Mouse (Mus musculus) activated CD4-positive, CD25-positive, alpha-beta regulatory T cell, adult 4 months (primary cell): Measurements from ENCODE around the gene Cbx5. TPM values are rescaled to one million over a fixed set of nuclear protein-coding genes. Genes with fewer than 3 reads are reported as not detected.
A peak's percentile ranks its signal among the peaks of the same experiment; 100 is the strongest.
"Not testable (repeated sequence)": the region's sequence is repeated elsewhere in the genome, so short reads cannot be mapped to it uniquely, and the experiment has no call there.

ENCODE experiments used
- ATAC-seq: one replicate; pipeline ENCODE4 v1.8.0; 2017
- polyA plus RNA-seq, 2 experiments: library from polyadenylated mRNA; unstranded; fragments of 100-300 nt; shearing (Covaris generic); gene quantifications; one replicate each; pipeline ENCODE4 v1.2.1; 2017

Gene Cbx5
- polyA plus RNA-seq, result 10 to 100 TPM; 30.9 to 34.2 TPM

DNA sequence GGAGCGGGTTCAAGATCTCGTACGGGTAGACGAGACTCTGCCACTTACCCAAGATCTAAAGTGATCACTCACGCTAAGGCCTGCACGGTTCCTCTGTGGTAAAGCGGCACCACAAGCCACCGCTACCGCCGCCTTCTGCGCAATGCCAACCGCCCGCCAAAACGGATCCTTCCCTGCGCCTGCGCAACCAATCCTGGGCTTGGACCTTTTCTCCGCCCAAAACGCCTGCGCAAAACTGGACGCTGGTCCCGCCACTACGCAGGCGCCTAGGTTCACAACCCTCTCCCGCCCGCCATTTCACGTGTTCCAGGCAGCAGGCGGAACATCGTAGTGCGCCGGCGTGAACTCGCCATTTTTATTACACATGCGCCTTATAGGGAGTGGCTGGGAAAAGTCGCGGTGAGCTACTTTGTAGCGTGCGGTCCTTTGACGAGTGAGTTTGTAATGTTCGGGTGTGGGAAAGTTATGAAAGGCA lies at the start of gene Cbx5:
Gene Cbx5, minus strand, starts transcription at position 132 of the 475 bp plus-strand sequence.
- ATAC-seq, result peak; percentile 47

DNA sequence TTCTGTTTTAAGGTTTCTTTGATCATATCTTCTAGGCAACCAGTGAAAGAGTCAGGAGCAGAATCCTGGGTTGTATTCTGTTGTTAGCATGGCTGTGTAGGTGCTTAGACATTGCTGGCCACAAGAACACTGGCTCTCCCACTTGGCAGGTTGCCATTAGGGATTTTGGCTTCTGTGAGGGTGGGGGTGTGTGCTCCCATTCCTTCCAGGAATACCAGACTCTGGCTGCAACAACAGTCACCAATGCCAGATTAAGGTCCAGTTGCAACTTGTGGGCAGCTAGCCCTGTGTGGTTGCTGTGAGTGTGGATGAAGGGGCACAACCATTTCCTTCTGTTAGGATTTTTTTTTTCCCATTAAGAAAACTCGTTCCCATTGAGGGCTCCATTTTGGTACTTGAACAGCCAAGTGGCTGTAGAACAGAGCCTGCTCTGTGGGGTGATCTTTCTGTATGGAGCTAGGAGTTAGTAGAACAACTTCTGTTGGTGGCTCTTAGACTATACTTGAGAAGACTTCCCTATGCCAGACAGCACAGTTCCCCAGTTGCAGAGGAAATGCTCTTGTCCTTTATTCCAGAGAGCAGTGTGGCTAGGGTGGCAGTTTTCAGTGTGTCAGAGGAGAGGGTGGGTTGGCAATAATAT lies 46.3 kb upstream of the Cbx5 start:
- no peak for ATAC-seq

DNA sequence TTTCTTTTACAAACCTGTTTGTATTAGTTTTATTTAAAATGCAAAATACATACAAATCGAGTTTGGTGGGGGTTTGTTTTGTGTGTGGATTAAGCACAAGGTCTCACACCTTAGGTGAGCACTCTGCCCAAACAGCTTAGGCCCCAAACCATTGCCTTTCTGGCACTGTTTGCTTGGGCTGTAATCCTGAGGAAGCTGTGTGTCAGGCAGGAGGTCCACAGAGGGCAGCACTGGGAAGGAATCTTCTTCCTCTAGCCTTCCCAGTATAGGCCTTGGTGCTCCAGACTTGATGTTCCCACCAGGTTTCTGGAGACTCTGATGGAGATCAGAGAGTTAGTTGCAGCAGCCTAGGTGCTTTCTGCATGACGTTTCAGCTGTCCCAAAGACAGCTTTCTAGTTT lies 45.0 kb upstream of the Cbx5 start:
- ATAC-seq, result no peak

DNA sequence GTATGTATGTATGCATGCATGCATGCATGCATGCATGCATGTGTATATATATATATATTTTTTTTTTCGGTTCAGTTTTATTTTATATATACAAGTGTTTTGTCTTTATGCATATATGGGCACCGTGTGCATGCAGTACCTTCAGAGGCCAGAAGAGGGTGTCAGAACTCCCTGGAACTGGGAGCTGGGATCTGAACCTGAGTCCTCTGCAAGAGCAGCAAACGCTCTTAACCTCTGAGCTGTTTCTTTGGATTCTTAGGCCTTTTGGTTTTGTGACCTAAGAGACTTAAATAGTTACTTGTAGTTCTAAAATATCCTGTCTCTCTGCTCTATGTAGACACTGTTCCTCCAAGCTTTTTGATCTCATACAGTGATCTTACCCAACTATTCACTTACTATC lies 44.5 kb upstream of the Cbx5 start:
- ATAC-seq, result no peak

DNA sequence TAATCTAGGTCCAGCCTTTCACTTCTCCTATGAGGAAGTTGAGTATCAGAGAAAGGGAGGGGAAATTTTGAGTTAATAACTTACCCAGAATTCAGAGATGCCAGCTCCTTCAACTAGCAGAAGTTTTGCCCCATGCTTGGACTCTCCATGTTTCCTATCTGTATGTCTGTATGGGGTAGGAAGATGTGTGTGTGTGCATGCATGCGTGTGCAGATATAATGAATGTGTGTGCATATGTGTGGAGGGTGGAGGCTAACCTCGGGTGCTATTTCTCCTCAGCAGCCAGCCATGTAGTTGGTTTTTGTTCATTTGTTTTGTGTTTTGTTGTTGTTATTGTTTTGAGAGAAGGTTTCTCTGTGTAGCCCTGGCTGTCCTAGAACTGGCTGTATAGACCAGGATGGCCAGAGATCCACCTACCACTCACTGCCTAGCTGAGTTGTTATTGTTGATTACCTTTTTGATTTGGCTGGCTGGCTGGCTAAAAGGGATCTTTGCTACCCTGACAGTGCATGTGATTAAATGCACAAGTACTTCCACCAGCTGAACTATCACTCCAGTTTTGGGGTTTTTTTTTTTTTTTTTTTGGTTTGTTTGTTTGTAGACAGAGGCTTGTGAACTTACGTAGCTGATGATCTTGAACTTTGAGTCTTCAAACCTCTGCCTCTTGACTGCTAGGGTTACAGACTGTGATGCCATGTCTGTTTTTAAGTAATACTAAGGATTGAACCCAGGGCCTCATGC lies 42.0 kb upstream of the Cbx5 start:
- no peak for ATAC-seq

DNA sequence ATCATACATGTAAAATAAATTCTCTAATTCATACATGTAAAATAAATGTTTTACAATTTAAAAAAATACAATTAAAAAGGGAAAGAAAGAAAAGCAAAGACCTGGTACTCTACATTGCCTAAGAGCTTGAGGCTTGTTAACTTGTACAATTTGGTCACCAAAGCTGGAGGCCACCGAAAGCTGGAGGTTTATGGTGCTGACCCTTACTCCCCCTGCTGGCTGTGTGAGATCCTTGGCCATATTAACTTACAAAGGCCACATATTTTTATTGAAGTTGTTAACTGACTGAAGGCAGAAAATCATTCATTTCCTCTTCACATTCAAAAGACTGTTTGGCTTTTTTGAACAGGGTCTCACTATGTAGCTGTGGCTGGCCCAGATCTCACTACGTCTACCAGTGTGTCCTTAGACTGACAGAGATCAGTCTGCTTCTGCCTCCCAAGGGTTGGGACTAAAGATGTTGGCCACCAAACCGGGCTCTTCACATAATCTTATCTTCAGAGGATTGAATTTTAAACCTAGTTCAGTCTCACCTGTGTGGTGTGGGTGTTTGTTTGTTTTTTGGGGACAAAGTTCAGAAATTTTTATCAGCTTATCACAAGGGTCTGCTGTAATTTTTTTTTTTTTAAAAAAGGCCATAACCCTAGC lies 41.3 kb upstream of the Cbx5 start:
- ATAC-seq, result no peak

DNA sequence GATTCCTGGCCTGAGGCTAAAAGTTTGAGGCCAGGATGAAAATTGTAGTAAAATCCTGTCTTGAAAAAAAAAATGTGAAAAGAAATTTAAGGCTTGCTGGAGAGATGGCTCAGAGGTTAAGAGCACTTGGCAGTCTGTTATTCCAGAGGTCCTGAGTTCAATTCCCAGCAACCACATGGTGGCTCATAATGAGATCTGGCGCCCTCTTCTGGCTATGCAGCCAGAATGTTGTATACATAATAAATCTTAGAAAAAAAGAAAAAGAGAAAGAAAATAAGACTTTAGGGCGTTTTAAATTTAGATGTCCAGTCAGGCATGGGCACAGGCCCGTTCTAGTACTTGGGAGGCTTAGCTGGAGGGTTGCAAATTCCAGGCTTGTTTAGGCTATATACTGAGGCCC lies 40.1 kb upstream of the Cbx5 start:
- ATAC-seq, result peak; percentile 36

DNA sequence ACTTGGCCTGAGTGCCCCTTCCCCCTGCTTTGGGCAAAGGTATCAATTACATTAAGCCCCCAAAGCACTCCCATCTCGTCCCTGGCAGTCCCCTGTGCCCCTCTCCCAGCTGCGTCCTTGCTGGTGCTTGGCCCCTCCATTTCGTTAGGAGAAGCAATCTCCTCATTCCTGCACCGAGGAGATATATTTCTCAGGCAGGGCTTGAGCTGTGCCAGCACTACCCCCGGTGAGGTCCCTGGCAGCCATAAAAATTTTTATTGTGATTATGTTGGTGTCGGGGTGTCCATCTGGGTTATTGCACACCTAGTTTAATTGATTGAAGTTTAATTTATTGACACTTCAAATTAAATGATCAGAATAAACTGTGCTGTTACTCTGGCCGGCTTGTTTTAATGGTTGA lies 38.3 kb upstream of the Cbx5 start:
- ATAC-seq, result no peak

DNA sequence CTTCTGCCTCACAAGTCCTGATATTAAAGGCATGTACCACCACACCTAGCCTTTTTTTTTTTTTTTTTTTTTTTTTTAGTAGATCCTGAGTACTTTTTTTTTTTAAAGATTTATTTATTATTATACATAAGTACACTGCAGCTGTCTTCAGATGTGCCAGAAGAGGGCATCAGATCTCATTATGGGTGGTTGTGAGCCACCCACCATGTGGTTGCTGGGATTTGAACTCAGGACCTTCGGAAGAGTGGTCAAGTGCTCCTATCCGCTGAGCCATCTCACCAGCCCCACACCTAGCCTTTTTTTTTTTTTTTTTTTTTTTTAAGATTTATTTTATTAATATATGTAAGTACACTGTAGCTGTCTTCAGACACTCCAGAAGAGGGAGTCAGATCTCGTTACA lies 36.3 kb upstream of the Cbx5 start:
- not testable (repeated sequence) for ATAC-seq

DNA sequence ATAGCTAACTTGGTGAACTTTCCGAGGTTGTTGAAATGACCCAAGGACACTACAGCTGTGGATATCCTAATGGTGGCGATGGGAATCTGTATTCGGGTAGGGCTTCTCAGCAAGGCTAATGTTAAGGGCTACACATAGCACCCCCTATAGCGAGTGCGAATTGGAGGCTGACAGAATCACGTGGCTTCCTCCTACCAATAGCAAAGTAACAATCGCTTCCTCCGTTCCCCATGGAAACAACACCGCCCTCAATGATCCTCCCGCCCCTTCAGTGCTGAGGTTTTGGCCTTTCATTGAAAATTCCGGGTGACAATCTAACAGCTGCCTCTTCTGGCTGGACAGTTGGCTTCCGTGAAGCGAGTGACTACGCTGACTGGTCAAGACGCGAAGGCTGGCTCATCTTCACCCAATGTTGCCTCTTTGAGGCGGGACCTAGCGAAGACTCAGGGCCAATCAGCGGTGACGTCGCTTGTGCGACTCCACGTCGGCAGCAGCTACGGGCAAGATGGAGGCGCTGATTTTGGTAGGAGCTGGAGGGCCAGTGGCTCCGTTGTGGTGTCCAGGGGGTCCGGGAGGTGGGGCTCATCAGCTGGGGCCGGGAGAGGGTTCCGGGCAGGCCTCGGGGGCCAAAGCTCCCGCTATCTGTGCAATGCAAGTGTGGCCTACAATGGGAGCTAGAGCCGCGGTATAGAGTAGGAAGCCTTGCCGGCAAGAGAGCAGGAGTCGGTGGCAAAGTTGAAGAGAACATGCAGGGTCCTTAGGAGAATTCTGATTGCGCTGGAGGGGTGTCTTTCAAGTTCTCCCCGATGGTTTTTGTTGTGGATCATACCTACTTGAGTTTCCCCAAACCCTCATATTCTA lies 33.0 kb upstream of the Cbx5 start, which contains the start of gene Copz1:
Gene Copz1, plus strand, starts transcription at position 296 of the 861 bp plus-strand sequence.
- ATAC-seq, result peak; percentile 98

DNA sequence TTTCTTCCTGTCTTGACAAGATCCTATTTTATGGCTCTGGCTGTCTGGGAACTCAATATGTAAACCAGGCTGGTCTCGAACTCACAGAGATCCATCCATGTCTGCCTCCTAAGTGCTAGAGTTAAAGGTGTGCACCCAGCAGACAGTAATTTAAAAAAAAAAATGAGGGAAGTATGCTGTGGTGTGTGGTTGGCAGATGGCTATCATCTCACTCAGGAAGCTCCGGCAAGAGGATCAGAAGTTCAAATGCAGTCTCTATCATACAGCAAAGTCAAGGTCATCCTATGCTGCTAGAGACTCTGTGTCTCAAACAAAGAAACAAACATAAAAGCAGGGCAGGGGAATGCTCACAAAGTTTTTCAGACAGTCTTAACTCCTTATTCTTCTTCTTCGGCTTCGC lies 29.3 kb upstream of the Cbx5 start:
- no peak for ATAC-seq

DNA sequence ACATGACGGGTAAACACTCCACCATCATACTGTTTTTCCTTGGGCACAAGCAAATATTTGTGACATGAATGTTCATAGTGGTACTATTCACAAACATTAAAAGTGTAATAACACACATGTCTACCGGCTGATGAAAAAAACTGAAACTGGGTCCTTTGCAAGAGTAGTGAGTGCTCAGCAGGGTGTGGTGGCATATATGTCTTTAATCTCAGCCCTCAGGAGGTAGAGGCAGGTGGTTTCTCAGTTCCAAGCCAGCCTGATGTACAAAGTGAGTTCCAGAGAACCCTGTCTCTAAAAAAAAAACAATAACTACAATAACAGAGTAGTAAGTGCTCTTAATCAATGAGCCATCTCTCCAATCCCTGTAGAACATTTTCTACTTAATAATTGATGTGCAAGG lies 25.2 kb upstream of the Cbx5 start:
- ATAC-seq, result no peak

DNA sequence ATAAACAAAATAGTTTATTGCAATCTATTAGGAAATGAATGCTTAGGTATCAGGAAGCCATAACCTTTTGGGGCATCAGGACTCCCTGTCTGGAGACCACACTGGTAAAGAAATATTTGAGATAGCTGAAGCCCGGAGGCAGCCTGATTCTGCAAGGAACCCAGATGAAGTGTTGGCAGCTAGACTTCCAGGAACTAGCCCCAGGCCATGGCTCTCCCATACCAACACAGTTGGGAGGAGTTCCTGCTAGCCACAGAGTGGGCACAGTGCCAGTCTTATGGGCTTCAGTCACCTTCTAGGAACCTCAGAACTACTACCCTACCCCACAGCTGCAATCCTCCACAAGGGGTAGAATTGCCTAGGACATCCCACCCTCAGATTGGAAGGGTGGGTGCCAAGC lies 20.4 kb upstream of the Cbx5 start:
- ATAC-seq, result no peak

DNA sequence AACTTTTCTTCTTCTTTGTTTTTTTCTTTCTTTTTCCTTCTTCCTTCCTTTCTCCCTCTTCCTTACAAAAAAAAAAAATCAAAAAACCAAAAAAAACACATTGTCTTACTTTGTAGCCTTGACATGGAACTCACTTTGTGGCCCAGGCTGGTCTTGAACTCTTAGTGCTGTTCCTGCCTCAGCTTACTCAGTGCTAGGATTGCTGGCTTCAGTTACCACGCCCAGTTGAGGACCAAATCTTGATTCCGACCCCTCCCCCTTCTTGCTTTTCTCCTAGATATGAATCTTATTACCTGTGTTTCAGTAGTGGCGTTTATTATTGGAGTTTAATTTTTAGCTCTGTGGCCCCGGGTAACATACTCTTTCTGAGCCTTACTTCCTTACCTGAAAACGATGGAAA lies 19.5 kb upstream of the Cbx5 start:
- ATAC-seq, result no peak

DNA sequence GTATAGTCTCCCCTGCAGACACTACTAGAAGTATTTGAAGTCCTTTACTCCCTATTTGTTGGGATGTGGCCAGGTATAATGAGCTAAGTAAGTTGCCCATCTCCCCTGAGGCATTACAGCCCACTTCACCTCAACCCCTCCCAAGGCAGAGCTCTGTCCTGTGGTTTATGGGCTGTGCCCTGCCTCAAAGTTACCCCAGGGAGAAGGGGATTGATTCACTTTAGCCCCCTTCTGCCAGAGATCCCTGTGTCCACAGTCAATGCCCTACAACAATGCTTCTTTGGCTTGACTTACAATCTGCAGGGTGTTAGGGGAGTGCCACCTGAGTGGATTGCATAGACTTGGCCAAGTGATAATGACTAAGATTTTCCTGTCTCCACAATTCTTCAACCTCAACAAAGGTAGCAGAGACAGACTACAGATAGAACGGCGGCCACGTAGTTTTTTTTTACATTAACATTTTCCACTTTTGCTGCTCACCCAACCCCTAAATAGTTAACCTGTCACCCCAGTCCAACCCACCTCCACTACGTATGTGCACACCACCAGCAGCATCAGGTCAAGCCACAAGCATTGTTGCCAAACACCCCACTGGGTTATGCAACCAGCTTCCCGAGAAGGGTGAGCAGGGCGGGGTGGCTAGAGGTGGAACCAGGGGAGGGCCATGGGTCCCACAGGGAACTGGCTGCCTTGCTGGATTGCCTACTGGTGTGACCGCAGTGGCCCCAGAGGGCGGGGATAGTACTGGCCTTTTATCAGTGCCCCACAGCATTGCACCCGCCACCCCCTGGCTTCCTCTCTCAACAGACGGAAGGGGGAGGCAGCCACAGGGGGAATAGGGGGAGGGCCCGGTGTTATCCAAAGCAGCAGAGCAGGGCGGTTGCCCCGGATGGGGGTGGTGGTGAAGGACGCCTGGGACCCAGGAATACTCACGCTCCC lies 18.4 kb upstream of the Cbx5 start, which contains the start of gene Nfe2:
Gene Nfe2, minus strand, starts transcription at position 614 of the 939 bp plus-strand sequence.
- ATAC-seq, result peak; percentile 84

DNA sequence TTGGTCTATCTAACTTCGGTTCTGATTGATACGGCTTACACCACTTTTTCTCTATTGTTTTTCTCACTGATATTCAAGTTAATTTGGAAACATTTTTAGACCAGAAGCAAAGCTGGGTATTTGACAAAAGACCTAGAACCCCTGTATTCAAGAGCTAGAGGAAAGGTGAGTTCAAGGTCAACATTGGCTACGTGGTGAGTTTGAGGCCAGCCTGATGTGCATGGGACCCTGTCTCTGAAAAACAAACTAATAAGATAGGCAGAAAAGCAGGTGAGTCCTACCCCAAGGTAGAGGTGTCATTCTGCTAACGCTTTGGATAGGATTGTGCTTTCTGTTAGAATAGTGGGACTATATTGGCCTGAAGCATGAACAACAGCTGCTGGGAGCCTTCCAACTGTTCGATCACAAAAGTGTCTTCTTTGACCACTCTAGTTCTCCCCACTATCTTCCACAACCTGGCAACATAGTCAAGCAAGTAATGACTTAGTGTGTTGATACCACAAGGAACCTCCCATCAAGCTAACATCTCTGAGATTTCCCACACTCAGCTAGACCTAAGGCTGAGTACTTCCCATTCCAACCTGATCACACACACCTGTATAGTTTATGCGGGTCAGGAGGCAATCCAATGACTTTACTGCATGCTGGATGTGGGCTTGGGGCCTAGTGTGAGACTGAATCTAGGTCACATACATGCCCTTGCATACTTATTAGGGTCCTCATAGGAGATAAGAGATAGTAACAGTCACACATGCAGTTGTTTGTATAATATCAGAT lies 16.8 kb upstream of the Cbx5 start:
- no peak for ATAC-seq

DNA sequence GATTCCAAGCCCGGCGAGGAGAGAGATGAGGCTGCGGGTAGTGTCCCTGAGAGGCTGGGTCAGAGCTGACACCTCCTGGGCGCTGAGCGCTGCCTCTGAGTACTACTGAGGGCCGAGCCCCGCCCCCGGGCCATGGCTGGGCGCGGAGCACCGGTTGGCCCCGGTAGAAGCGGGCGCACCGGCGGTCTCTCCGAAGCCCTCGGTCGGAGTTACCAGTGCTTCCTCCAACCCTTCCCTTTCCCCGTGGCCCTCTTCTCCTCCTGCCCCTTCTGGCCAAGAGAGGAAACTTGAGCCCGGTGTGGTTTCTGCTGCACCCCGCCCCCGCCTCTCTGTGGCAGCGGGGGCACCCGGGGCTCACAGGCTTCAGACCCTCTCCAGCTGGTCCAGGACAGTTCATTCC lies 15.6 kb upstream of the Cbx5 start:
- peak; percentile 34 for ATAC-seq

DNA sequence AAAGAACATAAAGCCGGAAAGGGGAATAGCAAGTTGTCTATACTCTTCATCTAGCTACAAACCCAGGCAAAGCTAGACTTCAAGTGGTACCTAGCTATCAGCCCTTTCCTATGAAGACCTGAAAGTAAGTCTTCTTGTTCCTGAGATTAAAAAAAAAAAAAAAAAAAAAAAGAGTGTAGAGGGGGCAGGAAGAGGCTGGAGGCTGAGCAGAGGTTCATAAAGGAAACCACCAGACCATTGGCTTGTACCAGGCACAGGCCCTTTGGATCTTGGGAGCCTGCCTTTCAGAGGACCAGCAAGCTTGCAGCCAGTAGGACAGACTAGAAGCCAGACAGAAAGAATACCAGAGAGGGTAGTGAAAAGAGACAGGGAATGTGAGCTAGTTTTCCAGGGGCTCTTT lies 13.7 kb upstream of the Cbx5 start:
- ATAC-seq, result no peak

DNA sequence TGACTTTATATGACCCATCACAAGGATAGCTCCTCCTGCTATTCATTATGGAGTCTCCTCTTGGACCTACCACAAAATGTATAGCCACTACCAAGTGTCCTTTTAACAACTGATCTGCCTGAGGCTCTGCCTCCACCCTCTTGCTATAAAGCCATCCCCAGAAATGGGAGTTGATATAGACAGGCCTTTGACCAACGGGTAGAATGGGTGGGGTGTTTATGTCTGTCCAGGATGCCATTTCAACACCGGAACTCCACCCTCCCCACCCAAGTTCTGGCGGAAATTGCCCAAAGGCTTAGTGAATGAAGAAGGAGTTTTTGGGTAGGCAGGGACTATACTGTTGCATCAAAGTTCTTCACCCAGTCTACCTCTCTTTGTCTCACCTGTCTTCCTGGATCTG lies 13.0 kb upstream of the Cbx5 start:
- ATAC-seq, result no peak

DNA sequence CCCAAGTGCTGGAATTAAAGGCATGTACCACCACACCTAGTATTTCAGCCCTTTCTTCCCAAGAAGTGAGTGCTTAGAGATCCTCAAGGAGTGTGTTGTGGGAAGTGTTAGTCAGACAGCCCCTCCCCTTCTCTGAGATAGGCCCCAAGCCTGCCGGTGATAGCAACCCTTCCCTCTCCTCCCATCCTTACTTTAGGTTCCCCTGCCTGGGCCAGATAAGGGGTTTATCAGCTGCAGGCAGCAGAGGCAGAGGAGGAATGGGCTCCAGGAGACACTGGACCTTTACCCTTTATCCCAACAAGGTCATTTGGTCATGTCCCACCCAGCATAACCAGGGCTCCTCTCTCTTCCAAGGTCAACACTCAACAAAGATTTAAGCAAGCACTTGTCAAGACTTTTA lies 12.0 kb upstream of the Cbx5 start:
- no peak for ATAC-seq
